Mouse (Mus musculus) liver, postnatal 0 days (tissue): Measurements from ENCODE around the gene Vapa. TPM values are rescaled to one million over a fixed set of nuclear protein-coding genes. Genes with fewer than 3 reads are reported as not detected.
A peak's percentile ranks its signal among the peaks of the same experiment; 100 is the strongest.

ENCODE experiments used
- ATAC-seq: fragments of 200-750 bp; cut with Nextera tagmentation; 2 replicates; pipeline ENCODE4 v1.8.0; 2017; ENCODE audit warnings: mild to moderate bottlenecking, moderate library complexity
- DNase-seq: peaks from one replicate; pipeline ENCODE4 v3.0.0-alpha.2; 2016
- H3K27ac ChIP-seq: fragments of 300-500 bp; sonication (generic); 2 replicates; pipeline ENCODE4 v1.5.1; 2014; ENCODE audit warnings: antibody characterized with exemption, moderate library complexity, mild to moderate bottlenecking, low read depth
- H3K27me3 ChIP-seq: fragments of 300-500 bp; sonication (generic); 2 replicates; pipeline ENCODE4 v1.6.1; 2014; ENCODE audit warnings: low read length, control low read depth, mixed read lengths; ENCODE audit not compliant: insufficient read depth
- H3K36me3 ChIP-seq: fragments of 300-500 bp; sonication (generic); replicated peaks from 2 replicates; pipeline ENCODE4 v1.6.1; 2014; ENCODE audit warnings: mild to moderate bottlenecking, control low read depth, low read length, moderate library complexity, mixed read lengths; ENCODE audit not compliant: insufficient read depth
- H3K4me1 ChIP-seq: fragments of 300-500 bp; sonication (generic); 2 replicates; pipeline ENCODE4 v1.6.1; 2014; ENCODE audit warnings: antibody characterized with exemption, mild to moderate bottlenecking, control low read depth; ENCODE audit not compliant: insufficient read depth
- H3K4me2 ChIP-seq: fragments of 300-500 bp; sonication (generic); 2 replicates; pipeline ENCODE4 v1.6.1; 2014; ENCODE audit warnings: low read depth, mild to moderate bottlenecking, low read length, moderate library complexity, mixed read lengths
- H3K4me3 ChIP-seq: fragments of 300-500 bp; sonication (generic); 2 replicates; pipeline ENCODE4 v1.5.1; 2014; ENCODE audit warnings: low read depth, low read length
- H3K9ac ChIP-seq: fragments of 300-500 bp; sonication (generic); replicated peaks from 2 replicates; pipeline ENCODE4 v1.6.1; 2014; ENCODE audit warnings: mild to moderate bottlenecking, moderate library complexity
- H3K9me3 ChIP-seq: fragments of 300-500 bp; sonication (generic); 2 replicates; pipeline ENCODE4 v1.6.1; 2016; ENCODE audit warnings: mild to moderate bottlenecking, control low read depth, low read length, mixed read lengths
- CTCF ChIP-seq: sonication (generic); IDR thresholded peaks from 2 replicates; pipeline ENCODE4 v1.5.1; 2016; ENCODE audit warnings: antibody characterized with exemption, low read depth
- EP300 ChIP-seq: IDR thresholded peaks from 2 replicates; pipeline ENCODE4 v1.6.1; 2016; ENCODE audit warnings: antibody characterized with exemption, low read depth, mild to moderate bottlenecking
- WGBS: fragments of 180-500 bp; shearing (Covaris S2); extraction: QIAGEN DNeasy Blood & Tissue Kit; methylation state at CpG from one replicate; pipeline ENCODE4 v1.1.7; 2014; ENCODE audit not compliant: insufficient replicate concordance; 5-methylcytosine and 5-hydroxymethylcytosine counted together
- polyA plus RNA-seq: library from polyadenylated mRNA; unstranded; fragments of >200 nt; fragmentation: Nextera tagmentation; extraction: Ambion mirVana; gene quantifications from 2 replicates; pipeline ENCODE4 v1.2.1, GENCODE M21; 2015

Gene Vapa
- polyA plus RNA-seq, 1 experiment from 2014 or later, result 84.0 TPM

GRCm38 (mm10) chr17:65614431-65614830, 1.1 kb upstream of the Vapa start:
- H3K27ac ChIP-seq, result peak overlapping the region; percentile 100
- peak overlapping the region; percentile 99 for H3K4me3 ChIP-seq
- peaks cover 18% of the 10 kb centered on the region for H3K4me1 ChIP-seq
- H3K27me3 ChIP-seq, result no peaks in the 10 kb centered on the region
- ATAC-seq, result no peak
- 5% methylated on average over 9 of the region's 9 CpGs for WGBS
- TF ChIP-seq CTCF (no peak), EP300 (no peak)
- no peaks in the 10 kb centered on the region; the same call in 1 of the 2 replicates for H3K36me3 ChIP-seq
- DNase-seq, result no peak
- peak overlapping the region; percentile 75 for H3K4me2 ChIP-seq
- H3K9me3 ChIP-seq, result no peaks in the 10 kb centered on the region
- peak overlapping the region; percentile 100 for H3K9ac ChIP-seq

DNA sequence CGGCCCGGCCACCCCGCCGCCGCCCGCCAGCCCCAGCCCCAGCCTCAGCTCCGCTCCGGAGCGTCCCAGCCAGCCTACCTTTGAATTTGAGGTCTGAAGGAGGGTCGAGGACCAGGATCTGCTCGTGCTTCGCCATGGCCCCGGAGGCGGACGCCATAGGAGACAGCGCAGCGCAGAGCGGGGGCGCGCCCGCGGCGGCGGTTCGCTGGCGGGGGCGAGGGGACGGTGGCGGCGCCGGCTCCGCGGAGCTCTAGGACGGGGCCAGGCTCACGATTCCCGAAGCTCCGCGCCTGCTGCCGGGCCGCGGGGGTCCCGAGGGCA, 253 bp downstream of the Vapa start:
- no peak for TF ChIP-seq CTCF
- no peak for TF ChIP-seq EP300
- H3K36me3 ChIP-seq, result no peaks in the 10 kb centered on the region; the same call in 1 of the 2 replicates
- peak overlapping the region; percentile 100 for H3K9ac ChIP-seq
- H3K4me3 ChIP-seq, result peak overlapping the region; percentile 99
- no peaks in the 10 kb centered on the region for H3K9me3 ChIP-seq
- ATAC-seq (peak; percentile 57), DNase-seq (no peak)
- peak overlapping the region; percentile 83 for H3K4me2 ChIP-seq
- H3K27ac ChIP-seq, result peak overlapping the region; percentile 100
- H3K4me1 ChIP-seq, result peaks cover 31% of the 10 kb centered on the region
- WGBS, result under 1% methylated on average over 36 of the region's 42 CpGs
- no peaks in the 10 kb centered on the region for H3K27me3 ChIP-seq

GRCm38 (mm10) chr17:65612391-65613141, 789 bp downstream of the Vapa start:
- 0 out of 2 replicates have a peak, but pooled peaks have one; percentile 12 for TF ChIP-seq CTCF
- TF ChIP-seq EP300, result no peak
- peak overlapping the region; percentile 83 for H3K4me2 ChIP-seq
- peak overlapping the region; percentile 99 for H3K4me3 ChIP-seq
- peak overlapping the region; percentile 100 for H3K9ac ChIP-seq
- H3K27me3 ChIP-seq, result no peaks in the 10 kb centered on the region
- ATAC-seq (peak; percentile 33), DNase-seq (peak; percentile 69)
- WGBS, result under 1% methylated on average over 34 of the region's 91 CpGs
- peaks cover 36% of the 10 kb centered on the region for H3K4me1 ChIP-seq
- no peaks in the 10 kb centered on the region; the same call in 1 of the 2 replicates for H3K36me3 ChIP-seq
- no peaks in the 10 kb centered on the region for H3K9me3 ChIP-seq
- peak overlapping the region; percentile 100 for H3K27ac ChIP-seq

GRCm38 (mm10) chr17:65611721-65612120, 1.6 kb downstream of the Vapa start:
- H3K9ac ChIP-seq, result peak overlapping the region; percentile 100
- H3K4me2 ChIP-seq, result peak overlapping the region; percentile 83
- 4% methylated on average over 4 of the region's 4 CpGs for WGBS
- DNase-seq, result no peak
- H3K27me3 ChIP-seq, result no peaks in the 10 kb centered on the region
- peaks cover 42% of the 10 kb centered on the region for H3K4me1 ChIP-seq
- H3K9me3 ChIP-seq, result no peaks in the 10 kb centered on the region
- H3K36me3 ChIP-seq, result no peaks in the 10 kb centered on the region; the same call in 1 of the 2 replicates
- peak overlapping the region; percentile 99 for H3K4me3 ChIP-seq
- peak overlapping the region; percentile 100; the same call in 1 of the 2 replicates for H3K27ac ChIP-seq
- ATAC-seq, result no peak
- TF ChIP-seq CTCF (no peak), EP300 (no peak)

DNA sequence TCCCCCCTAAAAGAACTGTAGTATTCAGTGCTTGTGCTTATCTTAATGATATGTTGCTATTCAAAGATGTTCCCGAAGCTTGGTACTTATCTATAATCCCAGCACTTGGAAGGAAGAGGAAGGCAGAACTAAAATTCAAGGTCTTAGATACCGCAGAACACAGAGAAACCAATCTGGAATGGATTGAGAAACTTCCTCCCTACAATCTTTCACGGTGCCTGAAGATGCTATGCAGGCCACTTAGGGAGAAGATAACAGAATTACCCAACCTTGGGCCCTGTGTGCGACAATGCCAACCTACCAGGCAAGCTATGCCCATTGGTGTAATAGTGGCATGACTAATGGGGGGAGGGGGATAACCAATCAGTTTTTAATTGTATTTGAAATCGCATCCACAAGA, 4.6 kb downstream of the Vapa start:
- Histone ChIP-seq H3K9ac (0 out of 2 replicates have a peak overlapping the region, but pooled peaks have one; percentile 21), H3K27me3 (no peaks in the 10 kb centered on the region), H3K4me2 (peak overlapping the region; percentile 52), H3K4me3 (no peak overlapping the region), H3K4me1 (peaks cover 69% of the 10 kb centered on the region), H3K27ac (peak overlapping the region; percentile 49; the same call in 1 of the 2 replicates), H3K36me3 (no peaks in the 10 kb centered on the region; the same call in 1 of the 2 replicates), H3K9me3 (no peaks in the 10 kb centered on the region)
- TF ChIP-seq EP300 (peak; percentile 69; the same call in 1 of the 2 replicates), CTCF (no peak)
- WGBS, result 29% methylated on average over 5 of the region's 5 CpGs
- DNase-seq, result no peak
- ATAC-seq, result no peak

DNA sequence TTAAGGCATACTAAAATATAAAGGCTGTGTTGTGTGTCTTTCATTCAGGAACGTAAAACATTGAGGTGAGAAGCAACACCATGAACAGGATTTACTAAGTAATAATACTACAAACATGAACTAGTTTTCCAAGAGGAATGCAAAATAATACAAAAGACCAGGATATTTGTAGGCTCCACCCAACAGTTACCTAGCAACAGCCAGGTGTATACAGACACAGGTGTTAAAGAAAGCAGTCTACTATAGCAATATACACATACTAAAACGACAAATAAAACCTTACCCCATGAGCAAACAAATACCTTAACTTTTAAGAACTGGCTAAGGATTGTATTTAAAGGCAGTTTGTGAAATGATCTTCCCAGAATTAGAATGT, 5.1 kb downstream of the Vapa start:
- ATAC-seq (no peak), DNase-seq (no peak)
- peak overlapping the region; percentile 62; the same call in 1 of the 2 replicates for H3K27ac ChIP-seq
- peaks cover 71% of the 10 kb centered on the region for H3K4me1 ChIP-seq
- H3K4me3 ChIP-seq, result no peak overlapping the region
- H3K9me3 ChIP-seq, result no peaks in the 10 kb centered on the region
- TF ChIP-seq CTCF (no peak), EP300 (no peak)
- 67% methylated on average over 2 of the region's 2 CpGs for WGBS
- no peaks in the 10 kb centered on the region for H3K27me3 ChIP-seq
- no peaks in the 10 kb centered on the region; the same call in 1 of the 2 replicates for H3K36me3 ChIP-seq
- peak overlapping the region; percentile 52 for H3K4me2 ChIP-seq
- H3K9ac ChIP-seq, result no peak overlapping the region
